Mouse (Mus musculus): Measurements from ENCODE around the gene Disp1. TPM values are rescaled to one million over a fixed set of nuclear protein-coding genes. Genes with fewer than 3 reads are reported as not detected.

Disp1 gene
- polyA plus RNA-seq, 1 experiment from 2014 or later: 10.3 TPM

DNA sequence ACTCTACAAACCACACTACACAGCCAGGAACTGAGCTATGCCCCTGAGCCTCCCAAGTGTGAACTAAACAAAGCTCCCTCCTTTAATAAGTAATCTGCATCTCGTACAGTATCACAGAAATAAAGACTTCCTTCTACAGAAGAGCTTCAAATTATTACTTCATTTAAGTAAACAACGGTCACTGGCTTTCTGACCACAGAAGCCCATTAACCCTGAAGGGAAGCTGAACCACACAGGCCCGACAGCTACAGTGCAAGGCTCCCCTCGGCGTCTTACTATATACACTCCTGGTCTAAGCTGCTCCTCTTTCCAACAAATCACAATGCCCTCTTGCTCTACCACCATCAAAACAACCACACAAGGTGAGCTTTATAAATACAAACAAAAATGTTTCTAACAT lies 50.2 kb downstream of the Disp1 start:
- WGBS: 90% methylated on average over 5 of the region's 5 CpGs
- Histone ChIP-seq H3K4me3 (no peak overlapping the region), H3K4me1 (peaks cover 20% of the 10 kb centered on the region), H3K27ac (no peak overlapping the region), H3K9me3 (peaks cover 1% of the 10 kb centered on the region; the same call in 1 of the 2 replicates), H3K36me3 (replicated peaks) (peaks cover 8% of the 10 kb centered on the region), H3K27me3 (ENCODE audit: poor library complexity, severe bottlenecking) (no peaks in the 10 kb centered on the region)
- no peak for DNase-seq (ENCODE audit: extremely low spot score, low spot score)

DNA sequence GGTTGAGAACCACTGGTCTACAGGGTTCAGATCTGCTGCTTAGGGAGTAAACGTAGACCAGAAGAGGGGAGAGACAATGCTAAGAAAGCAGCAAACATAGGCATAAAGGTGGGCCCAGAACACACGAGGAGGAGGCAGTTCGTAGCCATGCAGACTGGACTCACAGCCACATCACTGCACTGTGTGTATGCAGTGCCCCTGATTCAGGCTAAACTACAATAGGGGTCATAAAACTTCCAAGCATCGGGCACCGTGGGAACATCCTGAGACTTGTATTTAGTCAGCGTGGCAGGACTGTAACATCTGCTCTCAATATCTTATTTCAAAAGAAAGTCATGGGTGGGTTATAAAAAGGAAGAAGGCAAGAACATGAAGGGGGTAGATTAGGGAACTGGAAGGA lies 52.9 kb downstream of the Disp1 start:
- peaks cover 27% of the 10 kb centered on the region for H3K4me1 ChIP-seq
- H3K27me3 ChIP-seq (ENCODE audit: poor library complexity, severe bottlenecking): no peaks in the 10 kb centered on the region
- H3K27ac ChIP-seq: no peak overlapping the region
- peaks cover 7% of the 10 kb centered on the region; the same call in 1 of the 2 replicates for H3K9me3 ChIP-seq
- 83% methylated on average over 6 of the region's 6 CpGs for WGBS
- peaks cover 15% of the 10 kb centered on the region for H3K36me3 ChIP-seq (replicated peaks)
- H3K4me3 ChIP-seq: no peak overlapping the region
- no peak for DNase-seq (ENCODE audit: extremely low spot score, low spot score)

DNA sequence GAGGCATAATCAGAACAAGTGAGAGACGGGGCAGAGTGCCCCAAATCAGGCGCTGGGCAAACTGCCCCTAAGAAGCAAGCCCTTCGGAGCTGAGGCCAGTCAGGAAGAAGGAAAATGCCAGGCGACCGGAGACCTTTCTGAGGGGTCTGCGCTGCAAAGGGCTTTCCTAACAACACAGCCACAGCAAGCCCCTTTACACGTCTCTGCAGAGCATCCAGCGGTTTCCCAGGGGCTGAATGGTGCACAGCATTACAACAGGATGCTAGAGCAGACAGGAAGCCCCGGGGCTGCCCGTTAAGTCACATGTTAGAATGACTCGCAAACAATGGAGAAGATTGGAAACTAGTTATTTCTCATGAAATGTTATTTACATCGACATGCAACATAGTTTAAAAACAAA lies 53.5 kb downstream of the Disp1 start:
- Histone ChIP-seq H3K4me3 (no peak overlapping the region), H3K9me3 (peaks cover 7% of the 10 kb centered on the region; the same call in 1 of the 2 replicates), H3K27ac (peak overlapping the region; percentile 72), H3K27me3 (ENCODE audit: poor library complexity, severe bottlenecking) (no peaks in the 10 kb centered on the region), H3K4me1 (peaks cover 27% of the 10 kb centered on the region), H3K36me3 (replicated peaks) (peaks cover 15% of the 10 kb centered on the region)
- WGBS: 76% methylated on average over 12 of the region's 12 CpGs
- DNase-seq (ENCODE audit: extremely low spot score, low spot score): no peak

DNA sequence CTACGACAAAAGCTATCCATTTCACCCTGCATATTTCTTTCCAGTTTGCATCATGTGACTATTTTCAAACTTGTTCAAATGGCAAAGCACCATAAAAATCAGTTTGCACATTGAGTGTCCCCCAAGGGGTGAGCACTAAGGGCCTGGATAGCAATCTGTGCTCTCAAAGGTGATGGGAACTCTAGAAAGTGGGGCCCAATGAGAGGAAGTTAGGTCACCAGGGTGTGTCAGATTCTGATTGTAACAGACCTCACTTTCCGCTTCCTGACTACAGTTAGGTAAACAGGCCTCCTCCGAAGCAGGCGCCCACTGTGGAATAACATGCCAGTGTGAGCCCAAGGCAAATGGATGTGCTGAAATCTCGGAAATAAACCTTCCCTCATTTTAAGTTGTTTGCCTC lies 54.6 kb downstream of the Disp1 start:
- WGBS: 88% methylated on average over 5 of the region's 5 CpGs
- Histone ChIP-seq H3K9me3 (peaks cover 7% of the 10 kb centered on the region; the same call in 1 of the 2 replicates), H3K4me3 (no peak overlapping the region), H3K27me3 (ENCODE audit: poor library complexity, severe bottlenecking) (no peaks in the 10 kb centered on the region), H3K27ac (no peak overlapping the region), H3K36me3 (replicated peaks) (peaks cover 15% of the 10 kb centered on the region), H3K4me1 (peaks cover 27% of the 10 kb centered on the region)
- DNase-seq (ENCODE audit: extremely low spot score, low spot score): no peak

DNA sequence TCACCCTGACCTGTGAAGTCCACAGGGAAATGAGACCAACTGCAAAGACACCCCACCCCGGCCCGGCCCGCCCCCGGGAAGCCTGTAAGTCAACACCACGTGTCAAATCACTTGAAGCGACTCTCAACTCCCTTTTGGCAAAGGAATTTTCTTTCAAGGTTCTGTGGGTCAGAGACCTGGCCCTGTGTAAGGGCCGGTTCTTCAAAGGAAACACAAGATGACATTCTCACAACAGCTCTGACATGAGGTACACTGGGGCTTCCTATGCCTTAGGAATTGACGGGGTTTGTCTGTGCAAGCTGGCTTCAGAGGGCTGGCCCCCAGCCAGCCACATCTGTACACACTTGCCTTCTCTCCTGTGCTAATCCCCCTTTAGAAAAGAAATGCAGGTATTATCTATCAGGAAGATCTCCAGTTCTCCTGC lies 56.7 kb downstream of the Disp1 start:
- Histone ChIP-seq H3K27ac (no peak overlapping the region), H3K36me3 (replicated peaks) (peaks cover 15% of the 10 kb centered on the region), H3K4me3 (no peak overlapping the region), H3K27me3 (ENCODE audit: poor library complexity, severe bottlenecking) (no peaks in the 10 kb centered on the region), H3K4me1 (peaks cover 24% of the 10 kb centered on the region), H3K9me3 (peaks cover 7% of the 10 kb centered on the region; the same call in 1 of the 2 replicates)
- WGBS: 83% methylated on average over 8 of the region's 8 CpGs
- DNase-seq (ENCODE audit: extremely low spot score, low spot score): no peak

DNA sequence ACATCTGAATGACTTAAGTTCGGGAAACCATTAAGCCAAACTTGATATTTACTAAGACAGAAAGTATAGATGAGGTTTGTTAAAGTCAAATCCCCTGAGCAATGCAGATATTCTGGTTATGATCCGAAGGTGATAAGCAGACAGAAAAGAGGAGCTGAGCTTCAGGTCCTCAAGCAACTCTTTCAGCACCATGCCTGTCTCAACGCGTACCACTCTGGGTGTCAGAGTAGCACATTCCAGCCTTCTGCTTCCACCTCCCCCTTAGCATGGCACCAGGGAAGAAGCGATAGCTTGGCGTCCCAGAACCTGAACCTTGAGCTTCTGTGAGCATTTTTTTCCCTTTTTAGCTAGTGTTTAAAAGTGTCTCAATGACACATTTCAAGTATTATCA lies 57.1 kb downstream of the Disp1 start:
- no peak overlapping the region for H3K4me3 ChIP-seq
- H3K9me3 ChIP-seq: peaks cover 7% of the 10 kb centered on the region; the same call in 1 of the 2 replicates
- no peaks in the 10 kb centered on the region for H3K27me3 ChIP-seq (ENCODE audit: poor library complexity, severe bottlenecking)
- H3K27ac ChIP-seq: no peak overlapping the region
- 90% methylated on average over 6 of the region's 6 CpGs for WGBS
- no peak for DNase-seq (ENCODE audit: extremely low spot score, low spot score)
- peaks cover 15% of the 10 kb centered on the region for H3K36me3 ChIP-seq (replicated peaks)
- H3K4me1 ChIP-seq: peaks cover 19% of the 10 kb centered on the region

DNA sequence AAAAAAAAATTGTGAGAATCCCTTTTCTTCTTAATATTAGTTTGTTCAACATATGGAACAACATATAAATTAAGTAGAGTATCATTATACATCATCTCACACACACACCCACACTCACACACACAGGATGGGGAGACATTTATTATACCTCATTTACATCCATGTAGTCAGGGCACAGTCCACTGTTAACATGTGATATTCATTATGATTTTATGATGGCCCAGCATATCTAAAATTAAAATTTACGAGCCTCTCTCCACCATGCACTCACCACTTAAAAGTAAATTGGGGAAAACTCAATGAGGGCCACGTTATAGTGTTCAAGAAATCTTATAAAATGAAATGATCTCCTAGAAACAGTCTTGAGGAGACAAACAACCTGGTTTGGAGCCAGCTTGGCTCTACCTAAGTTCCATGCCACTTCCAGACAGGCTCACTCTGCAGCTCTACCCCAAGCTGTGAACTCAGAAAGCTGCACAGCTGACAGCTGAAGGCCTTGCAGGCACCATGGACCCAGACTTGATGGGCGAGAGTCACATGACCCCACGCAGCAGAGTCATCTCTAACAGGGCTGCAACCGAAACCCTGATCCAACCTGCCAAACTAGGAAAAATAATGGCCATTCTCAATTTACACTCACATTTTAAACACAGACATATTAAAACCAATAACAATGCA lies 57.7 kb downstream of the Disp1 start:
- Histone ChIP-seq H3K27me3 (ENCODE audit: poor library complexity, severe bottlenecking) (no peaks in the 10 kb centered on the region), H3K4me3 (no peak overlapping the region), H3K9me3 (peaks cover 7% of the 10 kb centered on the region; the same call in 1 of the 2 replicates), H3K4me1 (peaks cover 19% of the 10 kb centered on the region), H3K27ac (no peak overlapping the region), H3K36me3 (replicated peaks) (peaks cover 15% of the 10 kb centered on the region)
- DNase-seq (ENCODE audit: extremely low spot score, low spot score): no peak
- WGBS: 92% methylated on average over 5 of the region's 5 CpGs

DNA sequence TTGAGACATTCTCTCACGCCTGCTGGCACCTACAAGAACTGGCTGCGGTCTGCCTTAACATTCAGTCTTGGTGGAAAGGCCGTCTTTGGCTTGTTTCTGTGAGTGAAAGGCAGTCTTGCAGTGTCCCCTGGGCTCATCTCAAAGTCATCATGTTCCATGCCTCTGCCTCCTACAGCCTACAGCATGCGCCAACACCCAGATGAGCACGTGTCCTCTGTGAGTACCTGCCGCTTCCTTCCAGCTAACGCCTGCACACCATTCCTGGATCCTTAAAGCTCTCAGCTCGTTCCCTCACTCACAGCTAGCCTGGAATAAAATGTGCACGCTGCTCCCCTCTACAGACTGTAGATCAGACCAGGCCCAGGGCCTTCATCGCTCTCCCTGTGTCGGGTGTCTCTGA lies 60.3 kb downstream of the Disp1 start:
- DNase-seq (ENCODE audit: extremely low spot score, low spot score): no peak

DNA sequence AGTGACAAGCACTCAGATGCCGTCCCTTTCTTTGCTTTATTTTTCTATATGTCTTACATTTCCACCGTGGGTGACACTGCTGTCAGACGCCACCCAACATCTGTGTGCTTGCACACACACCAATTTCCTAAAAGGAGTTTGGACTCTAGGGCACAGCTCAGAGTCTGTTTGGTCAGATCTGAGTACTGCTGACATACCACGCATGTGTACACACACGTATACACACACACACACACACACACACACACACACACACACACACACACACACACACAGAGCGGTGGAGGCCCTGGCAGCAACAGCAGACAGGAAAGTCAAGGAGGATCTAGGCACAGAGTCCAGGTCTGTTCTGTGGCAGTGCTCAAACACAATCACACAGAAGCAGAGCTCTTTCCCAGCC lies 61.1 kb downstream of the Disp1 start:
- no peak overlapping the region for H3K4me3 ChIP-seq
- 92% methylated on average over 6 of the region's 6 CpGs for WGBS
- no peak overlapping the region for H3K27ac ChIP-seq
- peaks cover 7% of the 10 kb centered on the region; the same call in 1 of the 2 replicates for H3K9me3 ChIP-seq
- no peak for DNase-seq (ENCODE audit: extremely low spot score, low spot score)
- peaks cover 5% of the 10 kb centered on the region; the same call in 1 of the 2 replicates for H3K36me3 ChIP-seq (replicated peaks)
- no peaks in the 10 kb centered on the region for H3K27me3 ChIP-seq (ENCODE audit: poor library complexity, severe bottlenecking)
- H3K4me1 ChIP-seq: peaks cover 13% of the 10 kb centered on the region

More for the DNA sequence above, 60.3 kb downstream of the Disp1 start:
- Histone ChIP-seq H3K27me3 (ENCODE audit: poor library complexity, severe bottlenecking) (no peaks in the 10 kb centered on the region), H3K4me3 (no peak overlapping the region), H3K36me3 (replicated peaks) (peaks cover 12% of the 10 kb centered on the region), H3K9me3 (peaks cover 12% of the 10 kb centered on the region; the same call in 1 of the 2 replicates), H3K27ac (no peak overlapping the region), H3K4me1 (peaks cover 7% of the 10 kb centered on the region)
- 92% methylated on average over 11 of the region's 11 CpGs for WGBS

DNA sequence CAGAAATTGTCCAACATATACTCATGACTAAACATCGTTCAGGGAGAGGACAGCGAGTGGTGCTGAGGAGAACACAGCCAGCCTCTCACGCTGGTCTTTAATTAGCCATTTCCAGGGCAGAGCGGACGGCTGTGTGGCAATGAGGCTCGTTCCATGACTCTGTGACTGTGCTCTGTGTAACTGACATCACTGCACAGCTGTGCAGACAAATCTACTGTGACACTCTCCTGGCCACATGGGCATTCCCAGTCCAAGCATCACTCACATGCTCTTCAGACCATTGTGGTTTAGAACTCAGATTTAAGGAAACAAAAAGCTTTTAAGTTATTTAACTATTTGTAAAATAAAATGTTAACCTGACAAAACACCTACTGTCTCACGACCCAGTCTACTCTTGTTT lies 62.1 kb downstream of the Disp1 start:
- peaks cover 5% of the 10 kb centered on the region; the same call in 1 of the 2 replicates for H3K36me3 ChIP-seq (replicated peaks)
- H3K27ac ChIP-seq: no peak overlapping the region
- no peak overlapping the region for H3K4me3 ChIP-seq
- DNase-seq (ENCODE audit: extremely low spot score, low spot score): no peak
- 82% methylated on average over 7 of the region's 7 CpGs for WGBS
- no peaks in the 10 kb centered on the region for H3K27me3 ChIP-seq (ENCODE audit: poor library complexity, severe bottlenecking)
- peaks cover 7% of the 10 kb centered on the region; the same call in 1 of the 2 replicates for H3K9me3 ChIP-seq
- H3K4me1 ChIP-seq: peaks cover 14% of the 10 kb centered on the region

DNA sequence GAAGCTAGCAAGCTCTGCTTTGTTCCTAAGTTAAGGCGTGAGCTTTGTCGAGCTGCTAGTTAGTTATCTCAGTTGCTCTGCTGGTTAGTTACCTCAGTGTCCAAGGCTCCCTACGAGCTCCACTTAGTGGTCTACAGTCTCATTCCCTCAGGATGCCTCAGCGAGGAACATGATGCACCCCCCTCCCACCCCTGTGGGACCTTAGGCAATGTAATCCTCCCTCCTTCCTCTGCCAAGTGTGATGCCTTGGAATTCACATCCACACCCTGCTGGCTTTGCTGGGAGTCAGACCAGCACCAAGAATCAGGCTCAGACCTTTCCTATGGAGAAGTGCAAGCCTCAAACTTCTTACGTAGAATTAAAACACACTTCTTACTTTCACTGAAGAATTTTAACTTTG lies 65.7 kb downstream of the Disp1 start:
- H3K9me3 ChIP-seq: peaks cover 7% of the 10 kb centered on the region; the same call in 1 of the 2 replicates
- H3K36me3 ChIP-seq (replicated peaks): peaks cover 5% of the 10 kb centered on the region; the same call in 1 of the 2 replicates
- H3K27ac ChIP-seq: no peak overlapping the region
- no peak for DNase-seq (ENCODE audit: extremely low spot score, low spot score)
- H3K27me3 ChIP-seq (ENCODE audit: poor library complexity, severe bottlenecking): no peaks in the 10 kb centered on the region
- H3K4me1 ChIP-seq: peaks cover 16% of the 10 kb centered on the region
- WGBS: 85% methylated on average over 5 of the region's 5 CpGs
- no peak overlapping the region for H3K4me3 ChIP-seq

DNA sequence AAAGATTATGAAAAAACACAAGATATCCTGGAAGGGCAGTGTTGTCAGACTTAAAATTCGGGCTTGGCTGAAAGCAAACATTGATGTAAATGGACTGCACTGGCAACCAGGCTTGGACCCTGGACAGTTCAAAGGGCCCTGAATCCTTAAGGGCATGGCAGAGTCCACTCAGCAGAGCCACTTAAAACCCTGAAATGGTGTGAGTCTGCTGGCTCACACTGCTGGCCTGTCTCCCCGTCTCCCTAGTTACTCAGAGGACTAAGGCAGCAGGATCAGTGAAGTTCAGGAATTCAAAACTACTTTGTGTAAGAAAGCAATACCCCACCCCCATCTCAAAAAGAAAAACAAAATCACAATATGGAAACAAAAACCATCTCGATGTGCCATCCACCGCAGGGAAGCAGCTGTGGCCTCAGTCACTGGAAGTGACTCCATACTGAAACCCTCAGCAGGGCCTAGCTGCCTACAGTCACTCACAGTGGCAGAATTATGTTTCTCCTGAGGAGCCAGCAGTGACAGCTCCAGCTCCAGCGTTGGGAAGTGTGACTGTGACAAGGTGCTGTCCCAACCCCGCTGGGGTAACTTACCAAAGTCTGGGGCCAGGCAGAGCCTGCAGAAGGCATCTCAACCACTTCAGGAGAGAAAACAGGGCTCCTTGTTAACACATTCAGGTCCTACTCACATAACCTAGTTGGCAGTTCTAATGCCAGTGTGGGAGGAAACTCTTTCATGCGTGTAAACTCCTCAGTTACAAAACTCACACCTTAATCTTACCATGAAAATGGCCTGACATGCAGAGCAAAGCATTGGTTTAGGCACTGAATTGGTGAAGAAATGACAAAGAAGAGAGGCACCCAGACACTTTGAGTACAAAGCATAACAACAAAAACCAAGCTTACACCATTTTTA lies 66.8 kb downstream of the Disp1 start:
- Histone ChIP-seq H3K27ac (0 out of 2 replicates have a peak overlapping the region, but pooled peaks have one; percentile 35), H3K4me3 (no peak overlapping the region), H3K9me3 (peaks cover 7% of the 10 kb centered on the region; the same call in 1 of the 2 replicates), H3K27me3 (ENCODE audit: poor library complexity, severe bottlenecking) (no peaks in the 10 kb centered on the region), H3K4me1 (peaks cover 26% of the 10 kb centered on the region), H3K36me3 (replicated peaks) (peaks cover 5% of the 10 kb centered on the region; the same call in 1 of the 2 replicates)
- WGBS: 72% methylated on average over 7 of the region's 7 CpGs
- DNase-seq (ENCODE audit: extremely low spot score, low spot score): no peak
